ENCODE assay signal across 25 mouse cellular contexts in genomic region chr2:22874628-22875027, GRCm38 (mm10). TPM values are rescaled to one million over a fixed set of nuclear protein-coding genes. Genes with fewer than 3 reads are reported as not detected.
A peak's percentile ranks its signal among the peaks of the same experiment; 100 is the strongest.
DNase-seq lines count a peak whose midpoint lies in the region; ATAC-seq lines count a peak whose summit lies in the region.
"Had no signal": no experiment of that assay in that cellular context is flagged by ENCODE, and none has a peak within 500 bp of the region (broad histone marks: within the 10 kb centered on the region; RNA-seq: fewer than 3 reads in every experiment).

No protein-coding gene starts in this region.

- H3K4me1 ChIP-seq in kidney, embryonic 14.5 days (ENCODE audit: control insufficient read depth, insufficient read depth, low read length) = no peaks in the 10 kb centered on the region
- no peaks in the 10 kb centered on the region for H3K4me1 ChIP-seq in intestine, embryonic 15.5 days (replicated peaks)
- H3K4me1 ChIP-seq in kidney, embryonic 15.5 days = no peaks in the 10 kb centered on the region
- H3K4me1 ChIP-seq: embryonic facial prominence, embryonic 15.5 days; forebrain, embryonic 10.5 days; heart, embryonic 13.5 days; limb, embryonic 13.5 days; liver, embryonic 13.5 days; lung, embryonic 15.5 days; midbrain, embryonic 10.5 days had no signal

- H3K9ac ChIP-seq in kidney, embryonic 14.5 days (ENCODE audit: low read depth, low read length) = no peak overlapping the region
- H3K9ac ChIP-seq in intestine, embryonic 15.5 days = no peak overlapping the region
- no peak overlapping the region for H3K9ac ChIP-seq in kidney, embryonic 15.5 days
- H3K9ac ChIP-seq: embryonic facial prominence, embryonic 15.5 days; forebrain, postnatal 0 days; heart, embryonic 13.5 days; hindbrain, embryonic 14.5 days; limb, embryonic 13.5 days; liver, embryonic 13.5 days; lung, embryonic 15.5 days had no signal

- no peaks in the 10 kb centered on the region for H3K9me3 ChIP-seq in kidney, embryonic 14.5 days (ENCODE audit: control insufficient read depth, low read length)
- no peaks in the 10 kb centered on the region; the same call in 1 of the 2 replicates for H3K9me3 ChIP-seq in intestine, embryonic 15.5 days
- no peaks in the 10 kb centered on the region for H3K9me3 ChIP-seq in kidney, embryonic 15.5 days (replicated peaks)
- H3K9me3 ChIP-seq: embryonic facial prominence, embryonic 15.5 days; forebrain, embryonic 10.5 days; G1E; heart, embryonic 13.5 days; limb, embryonic 13.5 days; liver, embryonic 13.5 days; lung, embryonic 15.5 days; midbrain, embryonic 10.5 days had no signal

- no peak overlapping the region for H3K4me3 ChIP-seq in kidney, embryonic 14.5 days (ENCODE audit: low read length)
- no peak overlapping the region for H3K4me3 ChIP-seq in intestine, embryonic 15.5 days (replicated peaks)
- H3K4me3 ChIP-seq in kidney, embryonic 15.5 days (replicated peaks) = no peak overlapping the region
- H3K4me3 ChIP-seq: embryonic facial prominence, embryonic 15.5 days; forebrain, embryonic 10.5 days; heart, embryonic 13.5 days; limb, embryonic 13.5 days; liver, embryonic 13.5 days; lung, embryonic 15.5 days; midbrain, embryonic 10.5 days had no signal

- peak; percentile 80 for DNase-seq in kidney, adult 11 months
- peak; percentile 53 to 76 for DNase-seq in kidney, postnatal 4 days
- DNase-seq in spleen, adult 12 weeks (ENCODE audit: low spot score) = no peak
- DNase-seq in layer of hippocampus, adult 8-10 months (ENCODE audit: low spot score in 2 of 2) = no peak
- DNase-seq: adrenal gland, postnatal 10 days; cerebellum, postnatal 25 days; embryo, embryonic 11 days; forebrain, postnatal 0 days; heart, adult 11 months; heart, postnatal 36 days; liver, embryonic 13.5 days had no signal

- no peak overlapping the region for H3K27ac ChIP-seq in kidney, embryonic 14.5 days (ENCODE audit: low read depth, low read length)
- H3K27ac ChIP-seq in intestine, embryonic 15.5 days = no peak overlapping the region
- no peak overlapping the region for H3K27ac ChIP-seq in kidney, embryonic 15.5 days
- H3K27ac ChIP-seq: embryonic facial prominence, embryonic 15.5 days; forebrain, embryonic 10.5 days; heart, embryonic 13.5 days; hindbrain, embryonic 14.5 days; limb, embryonic 13.5 days; liver, embryonic 13.5 days; lung, embryonic 15.5 days; macrophage; midbrain, embryonic 10.5 days had no signal

- H3K36me3 ChIP-seq in kidney, embryonic 14.5 days (ENCODE audit: control insufficient read depth, insufficient read depth, low read length) = no peaks in the 10 kb centered on the region
- H3K36me3 ChIP-seq in intestine, embryonic 15.5 days = no peaks in the 10 kb centered on the region
- H3K36me3 ChIP-seq in kidney, embryonic 15.5 days = no peaks in the 10 kb centered on the region
- H3K36me3 ChIP-seq: embryonic facial prominence, embryonic 15.5 days; forebrain, embryonic 10.5 days; heart, embryonic 13.5 days; limb, embryonic 13.5 days; lung, embryonic 15.5 days; midbrain, embryonic 10.5 days had no signal

- H3K27me3 ChIP-seq in kidney, embryonic 14.5 days (ENCODE audit: control insufficient read depth, insufficient read depth, low read length) = no peaks in the 10 kb centered on the region
- no peaks in the 10 kb centered on the region for H3K27me3 ChIP-seq in intestine, embryonic 15.5 days (replicated peaks)
- H3K27me3 ChIP-seq in kidney, embryonic 15.5 days = no peaks in the 10 kb centered on the region
- H3K27me3 ChIP-seq: embryonic facial prominence, embryonic 15.5 days; limb, embryonic 13.5 days; liver, embryonic 13.5 days; lung, embryonic 15.5 days had no signal

- no peak for ATAC-seq in kidney, embryonic 14.5 days (ENCODE audit: low FRiP score, low TSS enrichment)
- peak; percentile 61 for ATAC-seq in intestine, embryonic 15.5 days
- peak; percentile 56; the same call in 1 of the 2 replicates for ATAC-seq in kidney, embryonic 15.5 days (replicated peaks; ENCODE audit: low FRiP score)
- ATAC-seq: activated CD4-positive, CD25-positive, alpha-beta regulatory T cell, adult 4 months; CD4-positive, CD25-positive, alpha-beta regulatory T cell, adult 4 months; forebrain, postnatal 0 days had no signal

- 49% methylated on average over 9 of the region's 10 CpGs for WGBS in kidney, embryonic 14.5 days
- WGBS in intestine, embryonic 15.5 days = 45% methylated on average over 10 of the region's 10 CpGs
- 44% methylated on average over 10 of the region's 10 CpGs for WGBS in kidney, embryonic 15.5 days

- H3K4me2 ChIP-seq in kidney, embryonic 14.5 days (replicated peaks; ENCODE audit: low read depth, low read length) = no peak overlapping the region
- H3K4me2 ChIP-seq in intestine, embryonic 15.5 days (replicated peaks) = no peak overlapping the region
- H3K4me2 ChIP-seq in kidney, embryonic 15.5 days = no peak overlapping the region
- H3K4me2 ChIP-seq: embryonic facial prominence, embryonic 15.5 days; heart, embryonic 13.5 days; hindbrain, embryonic 14.5 days; limb, embryonic 13.5 days; liver, embryonic 13.5 days; lung, embryonic 15.5 days had no signal

RNA-seq across cellular contexts. Expression of gene Pdss1, which starts 20.7 kb away (rescaled TPM):
- polyA plus RNA-seq in kidney, embryonic 14.5 days (2014; fragmentation: Nextera tagmentation; extraction: Ambion mirVana) = 24.5 and 25.5 TPM in 2 replicates
- 35.3 TPM in 2 replicates for polyA plus RNA-seq in intestine, embryonic 15.5 days (2015; fragmentation: Nextera tagmentation; extraction: Ambion mirVana)
- polyA plus RNA-seq in kidney, embryonic 15.5 days (2015; fragmentation: Nextera tagmentation; extraction: Ambion mirVana) = 23.7 and 24.0 TPM in 2 replicates
- 10 to 100 TPM; 18.2 to 24.1 (median 21.7) TPM for total RNA-seq in layer of hippocampus, adult 8-10 months (2022)

Comparison
In these comparisons a context has a peak if more than half of its experiments do, and no peak if none do; other contexts are left out.
1. DNase-seq: peak in kidney, adult 11 months (single experiment) and kidney, postnatal 4 days (2 of 2); none in spleen, adult 12 weeks (single experiment) and layer of hippocampus, adult 8-10 months (0 of 2).